ENCODE assay signal across 20 mouse cellular contexts in genomic region chr19:40319199-40319598, GRCm38 (mm10).
"Had no signal": no experiment of that assay in that cellular context is flagged by ENCODE, and none has a peak within 500 bp of the region (broad histone marks: within the 10 kb centered on the region; RNA-seq: fewer than 3 reads in every experiment).

No protein-coding gene starts in this region.

- H3K4me3 ChIP-seq: hindbrain, embryonic 13.5 days; hindbrain, embryonic 15.5 days; intestine, embryonic 15.5 days; layer of hippocampus, adult 2 months; left cerebral cortex, adult 2 months; limb, embryonic 10.5 days; limb, embryonic 12.5 days; liver, embryonic 12.5 days had no signal

- H3K27ac ChIP-seq: hindbrain, embryonic 13.5 days; hindbrain, embryonic 15.5 days; intestine, embryonic 15.5 days; layer of hippocampus, adult 2 months; left cerebral cortex, adult 2 months; limb, embryonic 10.5 days; limb, embryonic 12.5 days; liver, embryonic 12.5 days; liver, embryonic 14.5 days had no signal

- H3K4me2 ChIP-seq: hindbrain, embryonic 13.5 days; hindbrain, embryonic 15.5 days; intestine, embryonic 15.5 days; limb, embryonic 12.5 days; liver, embryonic 12.5 days had no signal

- DNase-seq: forebrain, postnatal 0 days; gastrocnemius, postnatal 14 days; gastrocnemius, postnatal 36 days; heart, postnatal 10 days; kidney, adult 18-20 months; kidney, adult 8-10 months; kidney, postnatal 10 days; kidney, postnatal 25 days; lung, adult 2 months had no signal

- H3K9me3 ChIP-seq: hindbrain, embryonic 13.5 days; hindbrain, embryonic 15.5 days; intestine, embryonic 15.5 days; limb, embryonic 10.5 days; limb, embryonic 12.5 days; liver, embryonic 12.5 days had no signal

- H3K9ac ChIP-seq: forebrain, postnatal 0 days; hindbrain, embryonic 13.5 days; hindbrain, embryonic 15.5 days; intestine, embryonic 15.5 days; limb, embryonic 12.5 days; liver, embryonic 12.5 days; liver, embryonic 14.5 days had no signal

- H3K4me1 ChIP-seq: hindbrain, embryonic 15.5 days; intestine, embryonic 15.5 days; limb, embryonic 12.5 days had no signal

- H3K27me3 ChIP-seq: hindbrain, embryonic 13.5 days; hindbrain, embryonic 15.5 days; intestine, embryonic 15.5 days; limb, embryonic 12.5 days; liver, embryonic 12.5 days had no signal

- H3K36me3 ChIP-seq: intestine, embryonic 15.5 days; limb, embryonic 10.5 days had no signal

- ATAC-seq: forebrain, postnatal 0 days; inflammation-experienced regulatory T-cells, adult 6 months; intestine, embryonic 15.5 days; intestine, postnatal 0 days; liver, embryonic 12.5 days had no signal
